Mouse (Mus musculus) kidney, postnatal 4 days (tissue): Measurements from ENCODE around the gene Car12.

Experiments
- DNase-seq, 2 experiments: peaks; one replicate each; pipeline ENCODE4 v3.0.0; 2021; ENCODE audit warnings: mixed read lengths in 2 of 2

The Car12 gene

GRCm38 (mm10) chr9:66713135-66714021 is at the start of gene Car12:
TSS of gene Car12 (plus strand) at chr9:66713686.
- DNase-seq = peak; percentile 65 to 72

DNA sequence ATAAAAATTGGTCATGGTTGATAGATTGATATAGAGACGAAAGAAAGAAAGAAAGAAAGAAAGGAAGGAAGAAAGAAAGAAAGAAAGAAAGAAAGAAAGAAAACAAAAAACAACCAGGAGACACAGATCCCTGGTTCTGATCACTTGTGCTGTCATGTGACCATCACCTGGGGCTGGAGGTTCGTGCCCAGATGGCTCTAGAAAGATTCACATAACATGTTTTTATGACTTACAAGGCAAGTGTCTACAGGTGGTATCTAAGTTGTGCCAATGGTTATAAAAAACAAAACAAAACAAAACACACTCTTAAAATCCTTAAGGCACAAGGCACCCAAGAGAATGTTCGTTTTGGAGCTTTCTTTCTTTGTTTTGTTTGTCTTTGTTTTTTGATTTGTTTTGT is 49.7 kb upstream of the Car12 start:
- DNase-seq = no peak

DNA sequence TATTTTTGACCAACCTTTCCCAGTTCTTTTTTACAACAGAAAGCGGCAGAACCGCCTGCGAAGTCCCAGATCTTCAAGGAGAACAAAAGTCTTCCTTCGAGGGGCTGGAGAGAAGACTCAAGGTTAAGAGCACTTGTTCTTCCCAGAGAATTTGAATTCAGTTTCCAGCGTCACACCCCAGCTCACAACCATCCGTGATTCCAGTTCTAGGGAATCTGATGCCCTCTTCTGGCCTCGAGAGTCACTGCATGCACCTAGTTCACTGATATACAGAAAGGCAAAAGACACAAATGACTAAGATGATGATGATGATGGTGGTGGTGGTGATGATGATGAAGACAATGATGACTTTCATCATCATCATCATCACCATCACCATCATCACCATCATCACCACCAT is 48.9 kb upstream of the Car12 start:
- no peak for DNase-seq

GRCm38 (mm10) chr9:66666153-66666552 is 47.3 kb upstream of the Car12 start:
- no peak for DNase-seq

- DNase-seq = peak; percentile 6 to 31
Observed at GRCm38 (mm10) chr9:66667046-66667445, 46.4 kb upstream of the Car12 start.

DNA sequence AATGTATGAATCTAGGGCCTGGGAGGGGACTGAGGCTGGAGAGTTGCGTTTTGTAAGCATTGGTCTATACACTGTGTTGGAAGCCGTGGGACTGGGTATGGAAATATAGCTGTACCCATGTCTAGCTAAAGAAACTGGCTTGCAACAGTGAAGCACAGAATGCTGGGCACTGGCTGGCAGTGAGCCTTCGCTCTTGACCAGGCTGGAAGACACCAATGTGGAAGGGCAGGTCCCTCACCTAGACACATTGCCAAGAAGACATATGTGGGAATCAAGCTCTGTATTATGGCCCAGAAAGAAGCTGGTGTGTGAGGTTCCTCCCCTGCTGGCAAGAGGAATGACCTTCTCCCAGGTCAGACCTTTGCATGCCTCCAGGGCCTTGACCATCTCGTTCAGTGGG is 45.6 kb upstream of the Car12 start:
- no peak for DNase-seq

- no peak for DNase-seq
Observed at GRCm38 (mm10) chr9:66669561-66670078, 43.9 kb upstream of the Car12 start.

DNA sequence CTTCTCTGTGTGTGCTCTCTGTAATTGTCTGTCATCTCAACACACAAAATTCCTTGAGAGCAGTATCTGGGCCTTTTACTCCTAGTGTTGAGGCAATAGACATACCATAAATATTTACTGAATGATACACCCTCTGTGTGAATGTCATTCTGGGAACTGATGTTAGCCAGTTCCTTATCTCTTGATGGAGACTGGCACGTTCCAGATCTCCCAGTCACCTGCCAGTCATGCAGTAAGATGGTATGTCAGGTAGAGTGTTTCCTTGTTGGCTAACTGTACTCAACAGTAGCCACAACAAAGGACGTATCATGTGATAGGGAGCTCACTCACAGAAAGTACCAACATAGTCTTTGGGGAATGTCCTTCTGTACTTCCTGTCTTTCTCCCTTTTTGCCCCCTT is 39.7 kb upstream of the Car12 start:
- DNase-seq = no peak

- DNase-seq = no peak
Observed at GRCm38 (mm10) chr9:66675566-66675965, 37.9 kb upstream of the Car12 start.

DNA sequence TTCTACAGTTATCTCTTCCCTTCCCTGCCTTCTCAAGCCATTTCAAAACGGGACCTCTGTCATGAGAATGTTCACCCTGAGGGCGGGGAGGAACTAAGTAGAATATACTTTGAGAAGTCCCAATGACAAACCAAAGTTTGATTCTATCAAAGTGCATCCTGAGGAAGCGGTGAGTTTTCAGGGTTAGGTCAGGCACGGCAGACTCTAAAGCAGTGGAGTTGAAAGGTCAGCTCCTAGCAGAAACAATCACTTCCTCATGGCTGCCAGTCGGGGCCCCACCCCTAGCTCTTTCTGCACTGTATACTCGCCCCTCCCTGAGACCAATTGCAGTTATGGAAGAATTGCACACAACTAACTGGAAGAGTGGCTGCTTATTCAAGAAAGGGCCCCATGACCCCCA is 33.4 kb upstream of the Car12 start:
- no peak for DNase-seq

DNA sequence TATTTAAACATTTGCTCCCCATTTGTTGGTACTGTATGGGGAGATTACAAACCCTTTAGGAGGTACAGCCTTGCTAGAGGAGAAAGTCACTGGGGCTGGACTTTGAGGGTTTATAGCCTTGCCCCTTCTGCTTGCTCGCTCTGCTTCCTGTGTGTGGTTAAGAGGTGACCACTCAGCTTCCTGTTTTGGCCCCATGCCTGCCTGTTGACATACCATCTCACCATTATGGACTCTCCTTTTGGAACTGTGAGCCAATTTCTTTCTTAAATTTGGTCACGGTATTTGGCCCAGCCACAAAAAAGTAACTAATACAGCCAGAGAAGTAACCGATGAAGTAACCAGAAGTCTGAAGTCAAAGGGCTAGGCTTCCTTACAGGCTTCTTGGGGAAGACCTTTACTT is 30.7 kb upstream of the Car12 start:
- DNase-seq = no peak

DNA sequence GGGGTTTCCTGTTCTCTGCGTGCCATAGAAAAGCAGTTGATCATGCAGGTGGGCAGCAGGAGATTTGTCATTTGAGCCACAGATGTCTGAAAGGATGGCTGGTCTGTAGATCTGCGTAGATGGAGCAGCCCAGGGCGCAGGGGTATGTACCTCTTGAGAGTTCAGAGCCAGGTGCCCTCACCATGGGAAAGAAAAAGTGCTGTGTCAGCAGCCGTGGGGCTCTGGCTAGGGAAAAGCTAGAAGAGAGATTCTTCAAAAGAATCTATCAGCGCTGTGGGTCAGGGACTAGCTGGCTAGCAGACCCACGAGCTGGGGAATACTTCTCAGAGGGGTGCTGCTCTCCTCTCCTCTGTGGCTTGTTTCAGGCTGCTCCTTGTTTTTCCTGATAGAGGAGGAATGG is 27.8 kb upstream of the Car12 start:
- DNase-seq = no peak

- no peak for DNase-seq
Observed at GRCm38 (mm10) chr9:66687713-66688112, 25.8 kb upstream of the Car12 start.

- no peak for DNase-seq
Observed at GRCm38 (mm10) chr9:66691683-66692305, 21.7 kb upstream of the Car12 start.

- peak; percentile 70 to 83 for DNase-seq
Observed at GRCm38 (mm10) chr9:66697355-66698140, 15.9 kb upstream of the Car12 start.

GRCm38 (mm10) chr9:66699748-66700147 is 13.7 kb upstream of the Car12 start:
- DNase-seq = no peak

DNA sequence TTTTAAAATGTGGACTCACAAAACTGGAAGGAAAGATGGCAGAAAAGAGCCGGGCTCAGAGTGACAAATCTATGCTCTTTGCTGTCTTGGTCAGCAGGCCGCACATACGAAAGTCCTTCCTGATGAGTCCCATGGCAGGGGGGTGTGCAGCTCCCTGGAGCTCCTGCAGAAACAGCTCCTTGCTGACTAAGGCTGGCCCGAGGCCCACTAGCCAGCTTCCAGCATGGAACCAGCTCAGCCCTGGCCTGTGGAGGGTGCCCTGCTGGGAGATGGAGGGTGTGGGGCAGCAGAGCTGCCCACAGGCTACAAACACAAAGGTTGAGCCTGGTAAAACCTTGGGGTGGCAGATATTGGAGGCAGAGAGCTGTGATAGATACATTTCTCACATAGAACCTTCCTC is 10.5 kb upstream of the Car12 start:
- DNase-seq = no peak

DNA sequence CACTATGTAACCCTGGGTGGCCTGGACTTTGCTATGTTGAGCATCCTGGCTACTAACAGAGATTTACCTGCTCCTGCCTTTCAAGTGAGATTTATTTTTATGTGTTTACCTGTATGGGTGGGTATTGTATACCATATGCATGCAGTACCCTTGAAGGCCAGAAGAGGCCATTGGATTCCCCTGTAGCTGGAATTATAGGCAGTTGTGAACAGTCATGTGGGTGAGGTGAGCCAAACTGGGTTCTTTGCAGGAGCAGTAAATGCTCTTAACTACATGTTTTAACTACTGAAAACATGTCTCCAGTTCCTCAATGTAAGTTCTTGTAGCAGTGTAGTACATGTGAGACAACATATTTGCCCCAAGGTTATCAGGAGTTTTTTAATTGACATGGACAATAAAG is 8.1 kb upstream of the Car12 start:
- DNase-seq = no peak

- peak; percentile 80 to 82 for DNase-seq
Observed at GRCm38 (mm10) chr9:66705766-66706165, 7.7 kb upstream of the Car12 start.

DNA sequence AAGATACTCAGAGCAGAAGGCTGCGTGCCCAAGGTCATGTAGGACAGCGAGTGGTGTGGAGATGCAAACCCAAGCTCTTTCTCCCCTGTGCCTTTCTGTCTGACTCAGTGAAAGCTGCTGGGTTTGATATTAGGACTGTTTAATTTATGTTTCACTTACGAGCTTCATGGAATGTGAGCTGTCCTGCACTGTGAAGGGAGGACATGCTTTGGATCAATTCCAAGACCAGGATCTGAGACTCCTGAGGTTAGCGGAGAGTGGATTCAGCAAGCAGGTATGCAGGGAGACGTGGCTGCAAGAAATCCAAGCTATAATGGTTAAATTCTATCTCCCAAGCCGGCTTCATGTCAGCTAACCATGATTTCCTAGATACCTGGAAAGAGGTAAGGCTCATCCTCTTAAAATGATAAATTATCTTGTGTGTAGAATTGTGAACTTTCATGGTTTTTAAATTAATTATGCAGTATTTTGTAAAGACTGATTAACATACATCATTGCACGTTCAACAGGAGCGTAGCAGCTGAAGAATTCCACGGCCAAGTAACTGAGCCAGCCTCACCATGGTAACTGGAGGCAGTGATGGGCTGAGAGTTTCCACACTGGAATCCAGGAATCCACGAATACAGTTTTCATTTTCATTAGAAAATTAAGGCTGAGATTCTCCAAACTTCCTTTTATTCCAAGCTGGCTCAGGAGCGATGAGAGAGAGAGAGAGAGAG is 5.3 kb upstream of the Car12 start:
- no peak for DNase-seq

- no peak for DNase-seq
Observed at GRCm38 (mm10) chr9:66708816-66709555, 4.5 kb upstream of the Car12 start.

DNA sequence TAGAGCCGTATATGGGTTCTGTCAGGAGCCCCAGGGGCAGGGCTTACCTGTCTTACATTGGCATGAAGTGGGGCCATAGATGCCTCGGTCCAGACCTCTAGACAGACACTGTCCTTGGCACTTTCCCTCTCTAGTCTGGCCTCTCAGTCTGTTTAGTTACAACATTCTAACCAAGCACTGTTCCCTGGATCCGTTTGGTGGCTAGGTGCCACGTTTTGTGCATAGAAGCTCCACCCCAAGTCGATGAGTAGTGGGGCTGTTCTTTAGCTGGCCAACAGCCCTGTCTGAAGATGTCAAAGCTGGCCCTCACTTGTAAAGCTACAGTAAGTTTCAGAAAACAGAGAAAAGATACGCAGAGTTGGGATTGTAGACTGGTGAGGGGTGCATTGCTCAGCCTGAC is 2.9 kb upstream of the Car12 start:
- DNase-seq = no peak
